Mouse (Mus musculus) mouse trophoblast stem cell (cell line): ENCODE data around the gene Bbs5.
"Not testable (repeated sequence)": the region's sequence is repeated elsewhere in the genome, so short reads cannot be mapped to it uniquely, and the experiment has no call there.

Experiments used
- in situ Hi-C, 2 experiments: fragments of 300-500 bp; cut with MseI, MboI; formaldehyde crosslinking; loops; 2 replicates in 1 of 2; 3 replicates in 1 of 2; pipeline ENCODE4 v1.15.1; 2025

The Bbs5 gene

DNA sequence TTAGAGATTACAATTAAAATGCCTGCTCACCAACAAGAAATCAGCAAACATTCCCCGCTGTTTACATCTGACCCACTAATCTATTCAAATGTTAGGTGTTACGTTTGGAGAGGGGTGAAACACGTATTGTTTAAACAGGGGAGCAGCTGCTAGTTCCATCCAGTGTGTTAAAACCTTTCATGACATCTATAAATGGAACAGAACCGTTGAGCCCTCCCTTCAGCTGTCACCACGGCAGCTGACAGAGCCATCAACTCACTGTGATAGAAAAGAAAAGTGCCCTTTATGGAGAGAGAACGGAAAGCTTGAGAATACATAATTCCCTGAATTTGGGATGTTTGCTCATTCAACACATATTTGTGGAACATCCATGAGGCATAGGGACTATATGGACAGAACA, 21.4 kb downstream of the Bbs5 start:
- in situ Hi-C loops: no loop called here

DNA sequence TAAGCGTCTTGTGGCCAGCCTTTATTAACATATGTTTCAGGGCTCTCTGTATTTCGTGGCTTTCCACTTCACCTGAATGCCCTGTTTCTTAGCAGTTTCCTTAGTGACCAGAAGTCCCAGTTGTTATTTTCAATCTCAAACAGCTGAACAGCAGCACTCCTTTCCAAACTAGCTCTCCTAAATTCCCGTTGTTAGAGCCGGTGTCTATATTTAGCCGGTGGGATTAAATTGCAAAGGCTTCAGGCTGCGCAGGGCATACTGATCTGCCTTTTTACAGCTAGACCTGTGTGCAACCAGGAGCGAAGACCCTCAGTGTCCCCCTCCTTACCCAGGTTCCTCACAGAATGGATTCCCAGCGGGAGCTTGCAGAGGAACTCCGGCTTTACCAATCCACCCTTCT, 22.9 kb downstream of the Bbs5 start, which contains the start of gene Klhl41:
TSS of gene Klhl41 (plus strand) at position 268 of the 400 bp plus-strand sequence.
- in situ Hi-C loops: no loop called here

DNA sequence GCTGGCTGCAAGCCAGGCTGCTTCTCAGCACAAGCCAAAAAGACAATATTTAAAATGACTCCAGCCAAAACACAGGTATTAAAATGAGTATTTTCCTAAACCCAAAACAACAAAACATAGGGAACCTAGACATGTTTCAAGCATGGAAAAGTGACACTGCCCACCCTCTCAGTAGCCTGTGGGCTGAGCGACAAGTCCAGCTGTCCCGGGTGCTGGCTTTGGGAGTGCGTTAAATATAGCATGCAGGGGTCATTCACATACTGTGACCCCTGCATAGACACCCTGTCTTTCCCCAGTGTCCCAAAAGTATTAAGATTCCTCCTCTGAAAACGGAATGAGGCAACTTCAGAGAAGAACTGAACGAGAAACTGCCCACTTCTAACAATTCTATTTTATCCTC, 26.8 kb downstream of the Bbs5 start:
- in situ Hi-C loops: no loop called here

DNA sequence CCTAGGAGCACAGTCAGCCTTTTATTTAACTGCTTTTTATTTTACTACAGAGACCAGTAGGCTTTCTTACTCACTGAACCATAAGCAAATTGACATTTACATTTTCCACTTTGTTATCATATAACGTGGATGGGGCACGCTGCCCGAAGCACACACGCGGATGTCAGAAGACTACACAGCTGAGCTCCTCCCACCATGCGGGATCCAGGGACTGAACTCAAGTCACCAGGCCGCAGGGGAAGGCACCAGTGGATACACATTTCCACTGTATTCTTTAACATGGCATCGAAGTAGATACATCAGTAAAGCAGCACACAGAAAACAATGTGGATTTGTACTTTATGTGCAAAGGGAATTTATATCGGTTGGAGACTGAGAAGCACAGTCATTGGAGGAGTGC, 28.3 kb downstream of the Bbs5 start:
- in situ Hi-C loops: no loop called here

DNA sequence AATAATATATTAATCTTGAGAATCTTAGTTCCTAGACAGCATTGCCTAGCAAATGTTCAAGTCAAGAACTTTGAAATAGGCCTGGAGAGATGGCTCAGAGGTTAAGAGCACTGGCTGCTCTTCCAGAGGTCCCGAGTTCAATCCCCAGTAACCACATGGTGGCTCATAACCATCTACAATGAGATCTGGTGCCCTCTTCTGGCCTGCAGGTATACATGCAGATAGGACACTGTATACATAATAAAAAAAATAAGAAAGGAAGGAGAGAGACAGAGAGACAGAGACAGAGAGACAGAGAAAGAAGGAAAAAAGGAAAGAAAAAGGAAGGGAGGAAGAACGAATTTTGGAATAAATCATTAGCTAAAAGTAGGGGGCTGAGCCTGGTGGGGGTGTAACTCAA, 29.7 kb downstream of the Bbs5 start:
- in situ Hi-C loops: no loop called here

DNA sequence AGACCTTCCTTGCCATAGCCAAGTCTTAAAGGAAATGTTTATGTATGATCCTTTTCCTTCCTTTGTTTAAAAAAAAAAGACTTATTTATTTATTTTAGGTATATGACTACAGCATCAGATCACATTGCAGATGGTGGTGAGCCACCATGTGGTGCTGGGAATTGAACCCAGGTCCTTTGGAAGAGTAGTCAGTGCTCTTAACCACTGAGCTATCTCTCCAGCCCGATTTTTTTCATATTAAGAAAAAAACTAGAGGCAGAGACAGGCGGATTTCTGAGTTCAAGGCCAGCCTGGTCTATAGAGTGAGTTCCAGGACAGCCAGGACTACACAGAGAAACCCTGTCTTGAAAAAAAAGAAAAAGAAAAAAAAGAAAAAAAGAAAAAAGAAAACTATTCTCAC, 30.2 kb downstream of the Bbs5 start:
- in situ Hi-C loops: not testable (repeated sequence)

DNA sequence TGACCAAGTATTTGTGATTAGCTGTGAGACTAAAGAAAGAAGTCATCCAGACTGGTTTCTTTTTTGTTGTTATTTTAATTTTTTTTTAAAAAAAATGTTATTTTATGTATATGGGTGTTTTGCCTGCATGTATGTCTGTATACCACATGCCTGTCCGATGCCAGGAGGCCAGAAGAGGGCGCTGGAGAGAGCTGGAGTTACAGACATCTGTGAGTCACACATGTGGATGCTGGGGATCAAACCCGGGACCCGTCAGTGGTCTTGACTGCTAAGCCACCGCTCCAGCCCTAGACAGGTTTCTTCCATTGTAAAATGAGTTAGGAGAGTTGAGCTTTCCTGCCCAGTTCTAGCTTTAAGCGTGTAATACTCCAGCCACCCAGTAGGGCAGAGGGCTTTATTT, 33.0 kb downstream of the Bbs5 start:
- in situ Hi-C loops: no loop called here

DNA sequence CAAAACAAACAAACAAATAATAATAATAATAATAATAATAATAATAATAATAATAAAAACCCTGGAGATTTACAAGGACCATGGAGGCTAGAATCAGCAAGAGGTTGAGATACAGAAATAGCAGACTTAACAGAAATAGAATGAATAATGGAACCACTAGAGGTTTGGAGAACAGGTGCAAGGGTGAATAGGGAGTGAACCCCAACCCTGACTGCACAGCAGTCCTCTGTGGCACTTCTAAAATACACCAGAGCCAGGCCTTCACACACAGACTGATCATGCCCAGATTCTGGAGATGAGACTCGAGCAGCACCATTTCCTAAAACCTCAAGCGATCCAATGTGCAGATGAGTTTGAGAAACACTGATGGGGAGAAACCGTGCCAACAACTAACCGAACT, 35.0 kb downstream of the Bbs5 start:
- in situ Hi-C loops: no loop called here

DNA sequence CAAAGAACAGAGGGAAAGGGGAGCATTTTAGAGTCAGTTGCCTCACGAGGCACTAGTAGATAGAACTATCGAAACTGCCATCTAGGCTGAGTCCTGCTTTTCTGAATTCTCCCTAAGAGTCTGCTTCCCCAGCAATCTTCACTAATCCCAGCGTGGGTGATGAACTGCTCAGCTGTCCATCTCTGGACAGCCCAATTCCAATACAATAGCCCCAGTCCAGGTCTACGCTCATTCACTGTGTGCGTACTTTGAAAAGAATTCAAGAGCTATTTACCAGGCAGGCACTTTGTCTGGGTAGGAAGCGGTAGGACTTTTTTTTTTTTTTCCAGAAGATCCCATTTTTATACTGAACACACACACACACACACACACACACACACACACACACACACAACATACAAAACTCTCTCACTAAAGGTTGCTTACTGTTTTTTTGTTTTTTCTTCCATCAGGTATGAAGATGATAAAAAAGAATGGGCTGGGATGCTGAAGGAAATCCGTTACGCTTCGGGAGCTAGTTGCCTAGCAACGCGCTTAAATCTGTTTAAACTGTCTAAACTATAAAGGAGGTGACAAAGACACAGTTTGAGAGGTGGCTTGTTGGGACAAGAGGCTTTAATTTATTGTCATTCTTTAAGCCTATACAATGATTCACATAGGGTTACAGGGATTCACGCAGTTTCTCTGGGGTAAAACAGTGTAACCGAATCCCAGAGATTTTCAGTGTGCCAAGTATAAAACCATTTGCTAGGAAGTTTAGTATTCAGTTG, 36.2 kb downstream of the Bbs5 start:
- in situ Hi-C loops: no loop called here

DNA sequence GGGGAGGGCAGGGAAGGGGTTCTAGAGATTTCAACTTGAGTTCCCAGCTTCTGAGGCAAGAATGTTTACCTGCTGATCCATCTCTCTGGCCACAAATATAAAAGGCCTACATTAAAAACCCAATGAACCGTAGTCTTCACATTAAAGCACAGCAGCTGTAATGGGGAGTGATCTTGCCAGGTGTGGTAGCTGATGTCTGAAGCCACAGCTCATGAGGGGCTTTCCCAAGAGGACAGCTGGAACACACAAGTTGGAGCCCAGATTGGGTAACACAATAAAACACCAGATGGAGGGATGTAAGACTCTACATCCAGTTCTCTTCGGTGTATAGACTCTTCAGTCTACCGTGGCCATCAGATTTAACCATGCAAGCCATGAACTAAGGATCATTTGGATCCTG, 37.5 kb downstream of the Bbs5 start:
- in situ Hi-C loops: no loop called here

DNA sequence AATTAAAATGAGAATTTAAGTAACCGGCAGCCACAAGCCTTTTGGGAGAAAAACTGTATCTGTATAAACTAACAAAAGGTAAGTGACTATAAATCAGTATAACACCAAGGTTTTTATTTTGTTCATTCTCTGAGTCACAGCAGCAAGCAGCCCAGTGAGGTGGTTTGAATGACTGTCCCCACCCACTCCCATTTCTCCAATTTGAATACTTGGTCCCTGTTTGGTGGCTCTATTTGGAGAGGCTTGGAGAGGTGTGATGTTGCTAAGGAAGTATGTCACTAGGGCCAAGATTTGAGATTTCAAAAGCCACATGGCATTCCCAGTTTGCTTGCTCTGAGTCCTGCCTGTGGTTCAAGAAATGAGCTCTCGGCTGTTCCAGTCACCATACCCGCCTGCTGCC, 43.2 kb downstream of the Bbs5 start:
- in situ Hi-C loops: no loop called here

DNA sequence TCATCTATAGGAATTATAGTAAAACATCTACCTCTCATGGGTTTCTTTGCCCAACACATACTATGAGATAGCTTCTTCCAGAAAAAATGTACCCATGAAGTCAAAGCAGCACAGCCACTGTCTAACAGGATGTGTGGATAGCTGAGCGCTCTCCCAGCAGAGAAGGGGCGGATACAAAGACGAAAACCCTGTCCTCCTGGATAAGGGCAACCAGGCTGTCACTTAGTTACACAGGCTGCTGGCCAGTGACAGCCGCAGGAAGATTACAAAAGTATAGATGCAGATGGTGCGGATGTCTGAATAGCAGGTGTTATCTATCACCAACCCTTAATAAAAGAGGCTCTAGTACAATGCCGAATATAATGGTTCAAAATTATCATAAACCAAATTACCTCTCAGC, 43.9 kb downstream of the Bbs5 start:
- in situ Hi-C loops: no loop called here

DNA sequence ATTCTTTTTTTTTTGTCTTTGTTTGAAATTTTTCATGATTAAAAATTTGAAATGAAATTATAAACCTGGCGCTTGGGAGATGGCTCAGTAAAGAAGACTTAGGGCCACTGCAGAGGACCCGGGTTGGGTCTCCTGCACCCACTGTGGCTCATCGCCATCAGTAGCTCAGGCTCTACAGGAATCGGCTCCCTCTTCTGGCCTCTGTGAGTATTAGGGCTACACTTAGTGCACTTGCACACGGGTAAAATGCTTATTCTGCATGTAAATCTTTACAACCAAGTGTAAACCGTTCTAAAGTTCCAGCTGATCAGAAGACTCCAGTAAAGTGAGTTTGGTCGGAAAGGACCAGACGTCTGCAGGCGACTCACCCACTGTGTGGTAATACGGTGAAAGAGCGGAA, 46.5 kb downstream of the Bbs5 start:
- in situ Hi-C loops: no loop called here

DNA sequence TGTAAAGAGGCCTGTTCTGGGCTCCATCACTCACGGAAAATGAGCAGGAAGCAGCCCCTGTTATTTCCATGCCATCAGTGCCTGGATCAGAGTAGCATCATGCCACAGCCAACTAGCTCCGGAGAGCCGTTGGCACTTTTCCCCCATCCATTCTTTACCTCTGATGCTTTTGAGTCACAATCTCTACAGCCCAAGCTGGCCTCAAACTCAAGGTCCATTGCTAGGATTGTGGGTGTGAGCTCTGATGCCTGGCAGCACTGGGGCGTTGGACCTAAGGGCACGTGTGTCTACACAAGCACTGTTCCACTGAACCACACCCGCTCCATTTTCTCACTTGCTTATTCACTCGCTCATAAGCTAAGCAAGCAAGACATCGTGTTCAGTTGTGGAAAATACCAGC, 53.5 kb downstream of the Bbs5 start:
- in situ Hi-C loops: no loop called here

DNA sequence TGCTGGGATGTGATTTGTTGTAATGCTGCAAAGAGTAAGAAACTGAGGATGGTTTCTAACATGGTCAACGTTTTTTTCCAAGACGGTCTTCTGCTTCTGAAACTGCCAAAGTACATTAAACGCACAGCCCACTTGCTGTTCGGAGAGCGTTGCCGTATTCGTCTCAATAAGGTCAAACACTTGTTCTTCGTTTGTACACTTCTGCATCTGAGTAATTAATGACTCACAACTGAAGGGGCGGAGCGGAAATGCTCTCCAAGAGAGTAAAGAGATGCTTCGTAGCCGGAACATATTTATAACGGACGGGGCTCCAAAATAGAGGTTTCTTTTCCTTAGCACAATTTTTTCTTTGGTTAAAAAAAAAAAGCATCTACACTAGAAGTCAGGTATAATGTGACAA, 65.2 kb downstream of the Bbs5 start:
- in situ Hi-C loops: no loop called here

DNA sequence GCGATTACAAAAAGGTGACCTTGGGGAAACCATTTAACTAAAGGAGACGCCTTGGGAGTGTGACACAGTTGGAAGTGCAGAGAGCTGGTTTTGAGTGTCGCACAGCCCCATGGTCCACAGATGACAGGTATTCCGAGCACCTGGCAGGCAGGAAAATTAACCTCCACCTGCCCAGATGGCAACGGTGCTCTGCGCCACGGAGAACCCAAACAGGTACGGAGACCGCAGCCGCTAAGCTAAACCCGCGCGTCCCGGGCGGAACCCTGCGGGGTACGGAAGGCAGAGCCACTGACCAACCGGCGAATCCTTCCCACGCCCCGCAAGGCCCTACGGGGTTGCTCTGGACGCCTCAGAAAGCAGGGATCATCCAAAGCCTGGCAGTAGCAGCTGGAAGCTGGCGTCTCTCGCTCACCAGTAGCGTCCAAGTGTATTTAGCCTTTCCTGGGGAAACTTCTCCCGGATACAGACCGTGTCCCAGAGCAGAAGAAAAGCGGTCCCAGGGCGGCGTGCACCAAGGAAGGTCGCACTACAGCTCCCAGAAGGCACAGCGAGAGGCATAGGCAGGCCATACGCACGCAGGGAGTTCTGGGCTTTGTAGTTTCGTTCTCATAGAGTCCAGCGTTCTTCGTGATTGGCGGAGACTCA, 66.1 kb downstream of the Bbs5 start, which contains the start of gene Fastkd1:
TSS of gene Fastkd1 (minus strand) at position 536 of the 645 bp plus-strand sequence.
- in situ Hi-C loops: no loop called here

DNA sequence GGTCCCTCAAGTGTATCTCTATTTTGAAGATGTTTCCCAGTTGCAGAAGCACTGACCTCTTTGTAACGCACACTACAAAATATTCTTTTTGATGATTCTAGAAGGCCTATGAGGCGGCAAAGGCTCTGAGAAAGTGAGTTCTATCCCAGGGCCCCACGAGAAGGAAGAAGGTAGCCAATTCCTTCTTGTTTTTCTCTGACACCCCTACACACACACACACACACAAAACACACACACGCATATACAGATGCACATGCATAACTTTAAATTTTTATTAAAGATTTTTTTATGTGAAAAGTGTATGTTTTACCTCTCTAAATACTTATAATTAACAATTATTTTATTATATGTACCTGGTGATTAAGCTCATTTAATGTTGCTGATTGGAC, 66.6 kb downstream of the Bbs5 start:
- in situ Hi-C loops: no loop called here

DNA sequence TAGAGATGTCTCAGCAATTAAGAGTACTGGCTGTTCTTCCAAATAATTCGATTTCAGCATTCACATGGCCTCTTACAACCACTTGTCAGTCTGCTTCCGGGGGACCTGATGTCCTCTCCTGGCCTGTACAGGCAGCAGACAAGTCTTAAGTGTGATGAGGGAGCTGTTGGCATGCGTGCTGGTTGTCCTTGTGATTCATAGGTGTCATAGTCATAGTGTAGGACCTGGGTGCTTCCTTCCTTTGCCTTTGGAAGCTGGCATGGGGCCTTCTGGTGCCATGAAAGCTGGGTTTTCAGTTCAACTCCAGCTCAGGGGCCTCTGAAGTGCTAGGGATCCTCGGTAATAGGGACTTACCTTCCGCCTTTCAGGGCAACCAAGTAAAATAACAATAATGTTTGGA, 67.2 kb downstream of the Bbs5 start:
- in situ Hi-C loops: no loop called here

DNA sequence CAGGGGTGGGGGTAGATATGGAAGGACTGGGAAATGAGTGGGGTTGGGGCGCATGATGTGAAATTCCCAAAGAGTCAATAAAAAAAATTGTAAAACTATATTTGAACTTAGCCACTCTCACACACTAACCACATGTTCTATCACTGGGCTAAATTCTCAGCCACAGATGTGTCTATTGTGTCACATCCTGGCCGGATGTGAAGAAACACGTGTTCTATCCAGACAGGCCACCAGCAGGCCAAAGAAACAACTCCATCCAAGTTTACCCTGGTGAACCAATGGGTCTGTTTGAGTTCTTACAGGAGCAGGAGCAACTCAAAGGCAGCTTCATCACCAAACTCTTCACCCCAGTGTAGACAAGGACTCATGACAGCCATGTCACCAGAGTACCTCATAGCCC, 69.5 kb downstream of the Bbs5 start:
- in situ Hi-C loops: no loop called here
